Mouse (Mus musculus) large intestine, adult 2 months (tissue): Measurements from ENCODE around the gene Zfp212. TPM values are rescaled to one million over a fixed set of nuclear protein-coding genes. Genes with fewer than 3 reads are reported as not detected.
A peak's percentile ranks its signal among the peaks of the same experiment; 100 is the strongest.
"Not testable (repeated sequence)": the region's sequence is repeated elsewhere in the genome, so short reads cannot be mapped to it uniquely, and the experiment has no call there.

ENCODE experiments used
- DNase-seq: peaks from one replicate; pipeline ENCODE4 v3.0.0-alpha.2; 2012; ENCODE audit warnings: low read depth, low spot score
- WGBS: fragments of 180-500 bp; shearing (Covaris S2); methylation state at CpG from one replicate; pipeline ENCODE4 v1.1.7; 2018; 5-methylcytosine and 5-hydroxymethylcytosine counted together
- polyA plus RNA-seq: library from polyadenylated mRNA; depleted of rRNA; stranded (reverse); fragments of >200 nt; gene quantifications from 2 replicates; pipeline ENCODE4 v1.2.3, GENCODE M21; 2012; rRNA removed

Gene Zfp212
- polyA plus RNA-seq, 1 experiment = 7.3 TPM

- DNase-seq = no peak
- 30% methylated on average over 11 of the region's 11 CpGs for WGBS
Observed at GRCm38 (mm10) chr6:47919646-47920446, 430 bp upstream of the Zfp212 start.

- DNase-seq = no peak
- 44% methylated on average over 12 of the region's 12 CpGs for WGBS
Observed at GRCm38 (mm10) chr6:47942461-47942860, 22.2 kb downstream of the Zfp212 start.

DNA sequence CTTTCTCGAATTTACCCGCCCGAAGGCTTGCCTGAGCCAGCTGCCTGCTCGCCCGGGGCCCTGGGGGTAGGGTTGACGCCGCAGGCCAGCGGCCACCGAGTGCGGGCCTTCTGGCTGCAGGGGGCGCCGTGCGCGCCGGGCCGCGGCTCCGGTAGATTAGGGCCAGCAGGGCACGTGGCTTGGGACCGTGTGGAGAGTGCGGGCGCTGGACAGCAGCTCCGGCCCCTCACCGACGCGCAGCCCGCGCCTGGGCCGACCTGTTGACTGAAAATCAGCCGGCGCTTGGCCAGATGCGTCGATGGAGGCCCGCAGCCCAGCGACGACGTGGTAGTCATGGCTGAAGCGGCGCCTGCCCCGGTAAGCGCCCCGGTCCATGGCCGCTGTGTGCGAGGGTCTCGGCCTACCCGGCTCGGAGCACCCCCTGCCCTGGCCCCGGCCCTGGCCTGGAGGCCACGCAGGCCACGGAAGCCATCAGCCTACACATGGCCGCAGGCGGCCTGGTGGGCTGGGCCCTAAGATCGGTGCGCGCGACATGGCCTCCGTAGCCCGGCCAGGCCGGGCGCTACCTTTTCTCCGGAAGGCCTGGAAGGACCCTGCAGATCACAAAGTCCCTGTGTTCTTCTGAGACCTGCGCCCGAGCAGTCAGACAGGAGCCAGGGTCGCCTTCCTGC lies 22.9 kb downstream of the Zfp212 start:
- no peak for DNase-seq
- WGBS = 17% methylated on average over 64 of the region's 64 CpGs

DNA sequence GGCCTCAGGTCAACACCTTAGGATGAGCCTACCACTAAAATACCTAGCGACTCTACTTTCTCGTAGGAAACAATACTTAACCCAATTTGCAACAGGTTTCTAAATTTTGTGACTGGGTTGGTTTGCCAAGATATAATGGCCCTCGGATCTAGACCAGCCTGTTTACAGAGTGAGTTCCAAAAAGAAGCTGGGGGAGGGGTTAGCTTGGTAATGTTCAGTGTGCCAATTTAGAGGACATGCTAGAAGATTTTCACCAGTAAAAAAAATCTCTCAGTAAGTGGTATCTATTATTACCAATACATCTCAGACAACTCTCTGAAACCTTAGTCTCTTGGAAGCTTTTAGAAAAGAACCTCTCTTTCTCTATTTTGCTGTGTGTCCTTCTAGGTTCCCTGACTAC lies 23.4 kb downstream of the Zfp212 start:
- no peak for DNase-seq
- WGBS = 55% methylated on average over 3 of the region's 3 CpGs

DNA sequence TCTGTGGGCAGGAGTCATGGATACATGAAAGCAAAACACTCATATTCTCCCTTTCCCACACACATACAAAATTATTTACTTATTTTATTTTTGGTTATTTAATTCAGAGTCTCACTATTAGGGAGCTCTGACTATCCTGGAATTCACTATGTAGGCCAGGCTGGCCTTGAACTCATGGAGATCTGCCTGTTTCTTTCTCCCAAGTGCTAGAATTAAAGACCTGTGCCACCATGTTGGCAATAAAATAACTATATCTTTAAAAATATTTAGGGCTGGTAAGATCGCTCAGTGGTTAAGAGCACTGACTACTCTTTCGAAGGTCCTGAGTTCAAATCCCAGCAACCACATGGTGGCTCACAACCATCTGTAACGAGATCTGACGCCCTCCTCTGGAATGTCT lies 27.1 kb downstream of the Zfp212 start:
- DNase-seq = no peak
- WGBS = 95% methylated on average over 4 of the region's 4 CpGs

DNA sequence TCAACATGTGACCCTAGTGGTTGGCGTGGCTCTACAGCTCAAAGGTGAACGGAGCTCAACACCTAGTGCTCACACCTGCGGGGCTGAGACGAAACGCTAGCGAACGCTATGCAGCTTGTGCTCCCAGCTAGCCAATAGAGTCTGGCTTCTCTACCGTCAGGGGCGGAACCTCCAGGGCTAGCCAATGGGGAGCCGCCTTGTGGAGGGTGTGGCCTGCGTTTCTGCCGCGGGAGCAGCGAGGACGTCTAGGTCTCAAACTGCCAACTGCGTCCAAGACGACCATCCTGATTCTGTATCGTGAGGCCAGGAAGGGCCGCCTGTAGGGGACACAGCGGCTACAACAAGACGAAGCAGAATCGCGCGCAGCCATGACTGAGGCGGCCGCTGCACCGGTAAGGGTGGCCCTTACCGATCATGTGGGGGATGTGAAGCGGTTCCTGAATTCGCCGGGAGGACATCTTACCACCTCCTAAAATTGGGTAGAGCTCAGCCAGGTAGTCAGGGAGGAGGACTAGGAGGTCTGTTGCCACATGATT lies 33.0 kb downstream of the Zfp212 start, which contains the start of gene Zfp956:
Zfp956 (plus strand) TSS at position 200 of the 536 bp plus-strand sequence.
- WGBS = under 1% methylated on average over 31 of the region's 31 CpGs
- DNase-seq = peak; percentile 85

GRCm38 (mm10) chr6:47954425-47954824 lies 34.1 kb downstream of the Zfp212 start:
- WGBS = 76% methylated on average over 3 of the region's 3 CpGs
- DNase-seq = no peak

DNA sequence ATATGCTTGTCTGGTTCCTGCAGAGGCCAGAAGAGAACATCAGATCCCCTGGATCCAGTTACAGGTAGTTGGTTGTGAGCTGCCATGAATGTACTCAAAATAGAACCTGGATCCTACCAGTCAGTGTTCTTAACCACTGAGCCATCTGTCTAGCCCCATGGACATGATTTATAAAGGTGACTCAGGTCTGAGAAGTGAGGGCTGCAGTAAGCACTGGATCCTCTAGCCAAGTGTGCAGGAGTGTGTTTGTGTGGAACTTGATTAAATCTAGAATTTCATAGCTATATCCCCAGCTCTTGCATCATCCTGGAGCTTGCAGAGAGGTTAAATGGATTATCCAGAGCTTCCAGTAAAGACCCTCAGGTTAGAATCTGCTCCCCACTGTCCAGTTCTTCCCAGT lies 37.5 kb downstream of the Zfp212 start:
- no peak for DNase-seq

- no peak for DNase-seq
- 89% methylated on average over 6 of the region's 6 CpGs for WGBS
Observed at GRCm38 (mm10) chr6:47960685-47961421, 40.6 kb downstream of the Zfp212 start.

DNA sequence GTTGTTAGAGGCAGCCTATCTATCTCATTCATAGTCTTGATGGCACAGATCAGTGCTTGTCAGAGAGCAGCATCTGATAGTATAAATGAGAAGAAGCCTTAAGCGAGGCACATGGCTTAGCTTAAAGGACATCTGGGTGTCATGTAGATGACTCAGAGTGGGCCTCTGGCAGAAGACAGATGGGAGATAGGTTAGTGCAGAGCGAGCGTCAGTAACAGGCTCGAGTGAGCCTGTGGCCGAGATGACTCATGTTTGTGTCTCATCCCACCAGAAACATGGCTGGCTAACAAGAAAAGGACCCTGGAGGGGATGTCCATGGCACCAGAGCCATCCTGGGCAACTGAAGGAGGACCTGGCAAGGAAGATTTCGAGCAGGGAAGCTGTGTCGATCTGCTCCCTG lies 42.8 kb downstream of the Zfp212 start:
- DNase-seq = no peak
- WGBS = 85% methylated on average over 7 of the region's 7 CpGs

GRCm38 (mm10) chr6:47968166-47968565 lies 47.9 kb downstream of the Zfp212 start:
- 65% methylated on average over 1 of the region's 1 CpGs for WGBS
- not testable (repeated sequence) for DNase-seq

DNA sequence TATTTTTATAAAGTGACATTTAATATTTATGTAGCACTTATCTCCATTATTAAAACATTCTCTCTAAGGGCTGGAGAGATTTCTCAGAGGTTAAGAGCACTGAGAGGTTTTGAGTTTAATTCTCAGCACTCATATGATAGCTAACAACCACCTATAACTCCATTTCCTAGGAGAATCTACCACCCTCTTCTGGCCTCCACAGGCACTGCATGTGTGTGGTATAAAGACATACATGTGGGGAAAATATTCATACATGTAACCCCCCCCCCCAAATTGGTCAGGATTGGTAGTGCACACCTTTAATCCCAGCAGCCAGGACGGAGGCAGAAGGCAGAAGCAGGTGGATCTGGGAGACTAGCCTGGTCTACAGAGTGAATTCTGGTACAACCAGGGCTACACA lies 54.3 kb downstream of the Zfp212 start:
- no peak for DNase-seq
- WGBS = 91% methylated on average over 1 of the region's 1 CpGs

GRCm38 (mm10) chr6:47978897-47979368 lies 58.7 kb downstream of the Zfp212 start:
- peak; percentile 32 for DNase-seq
- WGBS = 9% methylated on average over 6 of the region's 6 CpGs

Other genes with a start within 250 kb of the Zfp212 start
- gene Pdia4, start 107.0 kb upstream of the Zfp212 start, polyA plus RNA-seq = 58.9 and 65.6 TPM in 2 replicates
- gene Zfp786, start 89.6 kb upstream of the Zfp212 start, polyA plus RNA-seq = 0.22 and 0.30 TPM in 2 replicates
- gene Zfp398, start 84.8 kb upstream of the Zfp212 start, polyA plus RNA-seq = 3.5 and 6.4 TPM in 2 replicates
- 6.0 and 7.1 TPM in 2 replicates for gene Zfp282, start 43.3 kb upstream of the Zfp212 start, polyA plus RNA-seq
- 8.2 and 10.7 TPM in 2 replicates for gene Zfp956, start 32.9 kb downstream of the Zfp212 start, polyA plus RNA-seq
- gene Zfp777, start 128.4 kb downstream of the Zfp212 start, polyA plus RNA-seq = 11.7 and 12.4 TPM in 2 replicates
- gene Zfp746, start 166.1 kb downstream of the Zfp212 start, polyA plus RNA-seq = 11.9 and 18.2 TPM in 2 replicates